Mouse (Mus musculus): ENCODE results near the gene Igfbp2. TPM values are rescaled to one million over a fixed set of nuclear protein-coding genes. Genes with fewer than 3 reads are reported as not detected.

Igfbp2 gene
- total RNA-seq, 1 experiment = 1,066 TPM

GRCm38 (mm10) chr1:72861702-72862101, 37.4 kb downstream of the Igfbp2 start:
- in situ Hi-C loops (cut with MboI; ENCODE audit: low sequenced_read_pairs in 2 of 2, unreplicated experiment in 2 of 2) = loop anchor here in 1 of 2 experiments (5.0 kb wide), 1 partner anchor 144 kb away; no protein-coding TSS in a partner anchor

GRCm38 (mm10) chr1:72862248-72862647, 37.9 kb downstream of the Igfbp2 start:
- DNase-seq (ENCODE audit: low read depth, low spot score) = no peak
- no peaks in the 10 kb centered on the region for H3K36me3 ChIP-seq (ENCODE audit: control insufficient read depth, insufficient read depth, low read length, poor library complexity, severe bottlenecking)

More at GRCm38 (mm10) chr1:72861702-72862101, 37.4 kb downstream of the Igfbp2 start:
- Histone ChIP-seq H3K27ac (ENCODE audit: insufficient read depth, low read depth, low read length, poor library complexity, severe bottlenecking) (no peak overlapping the region), H3K9ac (ENCODE audit: insufficient read depth, low read depth, low read length, poor library complexity, severe bottlenecking) (no peak overlapping the region), H3K36me3 (ENCODE audit: control insufficient read depth, insufficient read depth, low read length, poor library complexity, severe bottlenecking) (no peaks in the 10 kb centered on the region), H3K4me1 (ENCODE audit: control insufficient read depth in 2 of 2, insufficient read depth in 2 of 2, low read length in 2 of 2, poor library complexity in 1 of 2) (0 out of 4 replicates have a peak, but pooled peaks cover 0 to 2% of the 10 kb centered on the region in 2 experiments), H3K4me3 (ENCODE audit: insufficient read depth in 1 of 2, low read depth in 1 of 2, low read length in 2 of 2, poor library complexity in 1 of 2, severe bottlenecking in 1 of 2) (no peak overlapping the region), H3K9me3 (ENCODE audit: control insufficient read depth, insufficient read depth, low read depth, low read length) (no peaks in the 10 kb centered on the region)
- TF ChIP-seq ZNF384 (IDR thresholded peaks at IDR 0.05; ENCODE audit: low read depth, low read length) (no peak), HCFC1 (IDR thresholded peaks at IDR 0.05; ENCODE audit: borderline replicate concordance, insufficient read depth, low read length) (no peak), MAFK (IDR thresholded peaks at IDR 0.05; ENCODE audit: insufficient read depth, low read depth, low read length) (no peak), ZC3H11A (IDR thresholded peaks at IDR 0.05; ENCODE audit: borderline replicate concordance, low read depth, low read length) (no peak), CHD2 (IDR thresholded peaks at IDR 0.05; ENCODE audit: low read depth, low read length) (no peak)
- DNase-seq (ENCODE audit: low read depth, low spot score) = no peak

GRCm38 (mm10) chr1:72863692-72864091, 39.4 kb downstream of the Igfbp2 start:
- H3K36me3 ChIP-seq (ENCODE audit: control insufficient read depth, insufficient read depth, low read length, poor library complexity, severe bottlenecking) = no peaks in the 10 kb centered on the region
- no peak overlapping the region for H3K9ac ChIP-seq (ENCODE audit: insufficient read depth, low read depth, low read length, poor library complexity, severe bottlenecking)
- no peak overlapping the region for H3K27ac ChIP-seq (ENCODE audit: insufficient read depth, low read depth, low read length, poor library complexity, severe bottlenecking)
- 0 out of 4 replicates have a peak, but pooled peaks cover 0 to 2% of the 10 kb centered on the region in 2 experiments for H3K4me1 ChIP-seq (ENCODE audit: control insufficient read depth in 2 of 2, insufficient read depth in 2 of 2, low read length in 2 of 2, poor library complexity in 1 of 2)
- H3K4me3 ChIP-seq (ENCODE audit: insufficient read depth in 1 of 2, low read depth in 1 of 2, low read length in 2 of 2, poor library complexity in 1 of 2, severe bottlenecking in 1 of 2) = no peak overlapping the region
- in situ Hi-C loops (cut with MboI; ENCODE audit: low sequenced_read_pairs in 2 of 2, unreplicated experiment in 2 of 2) = loop anchor here in 1 of 2 experiments (5.0 kb wide), 1 partner anchor 146 kb away; no protein-coding TSS in a partner anchor
- no peak for DNase-seq (ENCODE audit: low read depth, low spot score)
- no peaks in the 10 kb centered on the region for H3K9me3 ChIP-seq (ENCODE audit: control insufficient read depth, insufficient read depth, low read depth, low read length)
- TF ChIP-seq HCFC1 (IDR thresholded peaks at IDR 0.05; ENCODE audit: borderline replicate concordance, insufficient read depth, low read length) = no peak
- no peak for TF ChIP-seq CHD2 (IDR thresholded peaks at IDR 0.05; ENCODE audit: low read depth, low read length)
- no peak for TF ChIP-seq ZNF384 (IDR thresholded peaks at IDR 0.05; ENCODE audit: low read depth, low read length)
- no peak for TF ChIP-seq ZC3H11A (IDR thresholded peaks at IDR 0.05; ENCODE audit: borderline replicate concordance, low read depth, low read length)
- TF ChIP-seq MAFK (IDR thresholded peaks at IDR 0.05; ENCODE audit: insufficient read depth, low read depth, low read length) = no peak

More at GRCm38 (mm10) chr1:72862248-72862647, 37.9 kb downstream of the Igfbp2 start:
- H3K4me3 ChIP-seq (ENCODE audit: insufficient read depth in 1 of 2, low read depth in 1 of 2, low read length in 2 of 2, poor library complexity in 1 of 2, severe bottlenecking in 1 of 2) = no peak overlapping the region
- TF ChIP-seq HCFC1 (IDR thresholded peaks at IDR 0.05; ENCODE audit: borderline replicate concordance, insufficient read depth, low read length) (no peak), CHD2 (IDR thresholded peaks at IDR 0.05; ENCODE audit: low read depth, low read length) (no peak), ZNF384 (IDR thresholded peaks at IDR 0.05; ENCODE audit: low read depth, low read length) (no peak)
- no peak overlapping the region for H3K9ac ChIP-seq (ENCODE audit: insufficient read depth, low read depth, low read length, poor library complexity, severe bottlenecking)
- H3K27ac ChIP-seq (ENCODE audit: insufficient read depth, low read depth, low read length, poor library complexity, severe bottlenecking) = no peak overlapping the region
- 0 out of 4 replicates have a peak, but pooled peaks cover 0 to 2% of the 10 kb centered on the region in 2 experiments for H3K4me1 ChIP-seq (ENCODE audit: control insufficient read depth in 2 of 2, insufficient read depth in 2 of 2, low read length in 2 of 2, poor library complexity in 1 of 2)
- H3K9me3 ChIP-seq (ENCODE audit: control insufficient read depth, insufficient read depth, low read depth, low read length) = no peaks in the 10 kb centered on the region
- in situ Hi-C loops (cut with MboI; ENCODE audit: low sequenced_read_pairs in 2 of 2, unreplicated experiment in 2 of 2) = loop anchor here in 1 of 2 experiments (5.0 kb wide), 1 partner anchor 145 kb away; no protein-coding TSS in a partner anchor

GRCm38 (mm10) chr1:72864272-72864671, 40.0 kb downstream of the Igfbp2 start:
- TF ChIP-seq ZNF384 (IDR thresholded peaks at IDR 0.05; ENCODE audit: low read depth, low read length) (no peak), MAFK (IDR thresholded peaks at IDR 0.05; ENCODE audit: insufficient read depth, low read depth, low read length) (no peak), ZC3H11A (IDR thresholded peaks at IDR 0.05; ENCODE audit: borderline replicate concordance, low read depth, low read length) (no peak), HCFC1 (IDR thresholded peaks at IDR 0.05; ENCODE audit: borderline replicate concordance, insufficient read depth, low read length) (no peak), CHD2 (IDR thresholded peaks at IDR 0.05; ENCODE audit: low read depth, low read length) (no peak)
- 0 out of 4 replicates have a peak, but pooled peaks cover 0 to 2% of the 10 kb centered on the region in 2 experiments for H3K4me1 ChIP-seq (ENCODE audit: control insufficient read depth in 2 of 2, insufficient read depth in 2 of 2, low read length in 2 of 2, poor library complexity in 1 of 2)
- H3K9ac ChIP-seq (ENCODE audit: insufficient read depth, low read depth, low read length, poor library complexity, severe bottlenecking) = no peak overlapping the region
- H3K4me3 ChIP-seq (ENCODE audit: insufficient read depth in 1 of 2, low read depth in 1 of 2, low read length in 2 of 2, poor library complexity in 1 of 2, severe bottlenecking in 1 of 2) = no peak overlapping the region
- H3K9me3 ChIP-seq (ENCODE audit: control insufficient read depth, insufficient read depth, low read depth, low read length) = no peaks in the 10 kb centered on the region
- in situ Hi-C loops (cut with MboI; ENCODE audit: low sequenced_read_pairs in 2 of 2, unreplicated experiment in 2 of 2) = loop anchor here in 1 of 2 experiments (5.0 kb wide), 1 partner anchor 147 kb away; no protein-coding TSS in a partner anchor
- no peak overlapping the region for H3K27ac ChIP-seq (ENCODE audit: insufficient read depth, low read depth, low read length, poor library complexity, severe bottlenecking)
- DNase-seq (ENCODE audit: low read depth, low spot score) = no peak
- no peaks in the 10 kb centered on the region for H3K36me3 ChIP-seq (ENCODE audit: control insufficient read depth, insufficient read depth, low read length, poor library complexity, severe bottlenecking)
